Mouse (Mus musculus) cerebellum, postnatal 36 days (tissue): ENCODE results near the gene Wipf1.

ENCODE experiments used
- DNase-seq, 2 experiments: peaks; one replicate each; pipeline ENCODE4 v3.0.0; 2021 to 2022; ENCODE audit warnings: mixed read lengths in 2 of 2

The Wipf1 gene

DNA sequence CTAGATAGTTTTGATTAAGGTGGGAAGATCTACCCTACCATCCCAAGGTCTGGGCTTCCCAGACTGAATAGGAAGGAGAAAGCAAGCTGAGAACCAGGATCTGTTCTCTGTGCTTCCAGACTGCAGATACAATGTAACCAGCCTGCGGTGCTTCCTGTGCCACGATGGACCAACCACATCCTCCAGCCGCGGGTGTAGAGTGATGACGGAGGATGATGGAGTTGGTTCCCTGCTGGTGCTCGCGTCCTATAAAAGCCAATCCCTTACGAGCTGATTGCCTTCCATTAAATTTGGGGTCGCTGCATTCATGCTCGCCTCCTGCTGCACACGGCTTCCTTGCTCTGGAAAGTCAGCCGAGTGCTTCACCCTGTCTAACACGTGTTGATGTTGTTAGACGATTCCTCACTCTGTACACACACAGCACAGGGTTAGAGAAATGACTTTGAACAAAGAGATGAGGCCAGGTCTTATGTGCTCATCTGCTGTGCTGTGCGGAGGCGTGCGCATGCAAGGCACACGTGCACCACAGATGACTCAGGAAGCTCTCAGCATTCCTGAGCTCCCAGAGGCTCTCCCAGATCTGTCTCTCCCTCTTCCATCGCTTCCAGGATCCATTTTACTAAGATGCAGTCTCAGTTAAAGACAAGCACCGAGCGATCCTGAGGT, 100.6 kb downstream of the Wipf1 start:
- no peak for DNase-seq

DNA sequence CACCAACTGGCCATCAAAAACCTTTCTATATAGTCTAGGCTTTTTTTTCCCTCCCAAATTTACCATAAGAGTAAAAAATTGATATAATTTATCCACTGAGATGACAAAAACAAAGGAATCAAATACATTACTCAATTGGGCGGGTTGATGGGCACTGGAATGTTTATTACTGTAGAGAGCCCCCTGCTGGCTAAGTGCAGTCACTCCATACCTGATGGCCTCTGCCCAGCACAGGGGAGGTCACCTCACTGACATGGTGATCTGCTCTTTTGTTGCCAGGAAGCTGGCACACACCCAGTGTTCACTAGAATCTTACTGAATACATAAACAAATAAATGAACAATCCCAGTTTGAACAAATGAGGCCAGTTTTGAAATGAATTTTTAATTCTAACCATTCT, 102.2 kb downstream of the Wipf1 start:
- DNase-seq = peak; percentile 18 to 24

DNA sequence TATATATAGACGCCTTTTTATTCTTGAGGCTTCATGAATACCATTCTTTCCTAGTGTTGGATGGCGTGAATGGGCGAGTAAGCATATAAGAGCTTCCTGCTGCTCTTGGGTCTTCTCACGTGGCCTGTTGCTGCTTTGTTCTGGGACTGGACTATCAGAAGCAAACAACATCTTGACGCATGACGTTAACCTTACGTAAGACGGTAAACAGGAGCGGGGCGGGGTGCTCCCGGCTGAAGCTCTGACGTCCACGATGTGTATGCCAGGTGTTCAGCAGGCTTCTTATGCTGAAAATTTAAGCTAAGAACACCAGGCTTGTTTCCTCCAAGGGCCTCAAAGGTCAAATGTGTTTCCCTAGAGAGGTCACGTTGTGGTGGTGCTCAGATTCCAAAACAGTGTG, 103.7 kb downstream of the Wipf1 start:
- no peak for DNase-seq

DNA sequence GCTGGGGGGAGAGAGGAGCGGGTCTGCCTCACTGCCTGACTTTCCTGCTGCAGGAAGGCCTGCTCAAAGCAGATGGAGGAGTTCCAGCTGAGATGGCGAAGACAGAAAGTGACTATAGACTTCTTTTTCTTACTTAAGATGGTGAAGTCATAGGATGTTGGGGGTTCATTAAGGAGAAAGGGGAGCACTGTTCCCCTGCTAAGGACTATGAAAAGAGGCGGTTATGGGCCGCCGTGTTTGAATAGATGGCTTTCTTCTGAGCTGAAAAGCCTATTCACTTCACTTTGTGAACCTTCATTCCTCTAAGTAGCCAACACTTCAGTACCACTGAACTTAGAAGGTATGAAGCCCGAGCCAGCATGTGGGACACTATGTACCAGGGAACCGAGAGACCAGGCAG, 109.8 kb downstream of the Wipf1 start:
- no peak for DNase-seq

DNA sequence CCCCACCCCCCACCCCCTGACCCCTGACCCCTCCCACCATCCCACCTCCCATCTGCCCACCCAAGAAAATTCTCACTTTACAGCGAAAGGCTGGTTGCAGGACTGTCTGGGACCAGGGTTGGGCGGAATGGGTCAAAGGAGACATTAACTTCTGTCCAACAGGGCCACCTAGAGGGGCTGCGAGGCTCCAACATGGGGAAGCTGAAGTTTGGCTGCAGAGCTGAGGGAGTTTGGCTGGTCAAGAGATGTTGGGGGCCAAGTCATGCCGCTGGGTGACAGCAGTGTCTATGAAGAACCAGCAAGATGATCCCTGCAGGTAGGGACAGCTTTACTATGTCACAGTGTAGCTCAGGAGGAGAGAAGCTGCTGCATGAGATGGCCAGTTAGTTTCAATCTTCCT, 110.2 kb downstream of the Wipf1 start:
- DNase-seq = peak in 1 of 2 experiments; percentile 11

DNA sequence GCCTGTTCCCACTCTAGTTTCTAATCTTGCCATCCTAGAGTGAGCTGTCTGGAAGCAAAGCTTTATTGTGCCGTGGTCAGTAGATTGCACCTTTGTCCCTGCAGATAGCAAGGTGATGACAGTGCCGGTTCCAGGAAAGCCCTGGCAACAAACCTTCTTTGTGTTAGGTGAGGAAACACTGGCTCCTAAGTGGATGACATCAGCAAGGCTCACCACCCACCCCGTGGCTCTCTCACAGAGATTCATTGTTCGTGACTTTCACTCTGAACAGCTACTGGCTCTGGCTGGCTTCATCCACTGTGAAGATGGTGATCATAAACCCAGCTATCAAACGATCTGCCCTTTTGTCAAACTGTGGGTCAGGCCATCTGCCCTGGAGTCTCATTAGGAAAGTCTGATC, 113.6 kb downstream of the Wipf1 start:
- DNase-seq = no peak

DNA sequence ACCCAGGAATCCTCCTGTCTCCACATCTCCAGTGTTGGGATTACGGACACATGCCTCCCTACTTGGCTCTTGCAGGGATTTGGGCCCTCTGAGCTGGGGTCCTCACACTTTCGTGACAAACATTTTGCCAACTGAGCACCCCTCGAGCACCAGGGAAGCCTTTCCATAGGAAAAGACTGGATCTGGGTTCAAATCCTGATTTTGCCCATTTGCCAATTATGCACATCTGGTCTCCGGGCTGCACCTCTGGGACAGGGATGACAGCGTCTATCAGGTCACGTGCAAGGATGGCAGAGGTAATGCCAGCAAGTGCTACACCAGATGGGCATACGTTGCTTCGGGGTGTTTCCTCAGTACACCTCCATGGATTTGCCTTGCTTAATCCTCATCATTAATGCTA, 119.5 kb downstream of the Wipf1 start:
- no peak for DNase-seq

DNA sequence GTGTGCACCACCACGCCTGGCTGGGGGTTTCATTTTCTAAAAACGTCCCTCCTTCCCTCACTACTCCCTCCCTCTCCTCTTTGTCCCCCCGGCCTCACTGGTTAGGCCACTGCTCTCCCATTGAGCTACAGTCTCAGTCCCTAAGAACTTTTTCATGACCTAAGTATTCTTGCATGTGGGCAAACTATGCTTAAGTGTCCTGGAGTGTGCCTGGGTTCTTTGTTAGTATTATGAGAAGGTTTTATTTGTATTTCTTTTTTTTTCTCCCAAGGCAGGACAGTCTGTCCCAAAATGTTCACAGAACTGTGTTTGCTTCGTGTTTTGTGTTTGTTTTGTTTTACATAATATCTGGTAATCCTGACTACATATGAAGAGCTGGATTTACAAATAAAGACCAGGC, 121.9 kb downstream of the Wipf1 start:
- DNase-seq = no peak

DNA sequence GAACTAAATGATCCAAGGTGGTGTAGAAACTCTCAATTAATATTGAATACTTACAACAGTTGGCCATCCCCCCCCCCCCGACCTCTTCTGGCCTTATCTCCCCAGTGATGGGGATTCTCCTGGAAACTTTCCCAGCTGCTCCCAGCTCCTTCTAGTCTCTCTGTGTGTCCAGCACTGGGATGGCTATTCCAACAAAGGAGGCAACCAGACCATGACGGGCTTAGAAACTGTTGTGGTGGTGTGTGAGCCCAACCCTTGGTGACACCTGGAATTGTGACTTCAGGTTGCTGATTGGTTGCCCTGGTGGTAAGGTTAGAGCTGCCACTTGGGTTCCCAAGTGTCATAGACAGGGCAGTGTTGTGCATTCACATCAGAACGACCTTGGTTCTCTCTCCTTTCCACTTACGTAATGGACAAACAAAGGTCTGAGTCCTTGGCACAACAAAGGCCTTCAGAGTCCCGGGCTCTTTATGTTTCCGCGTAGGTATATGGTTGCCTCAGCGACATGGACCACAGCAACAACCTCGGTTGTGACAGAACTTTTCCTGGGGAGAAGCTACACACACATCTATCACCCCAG, 123.1 kb downstream of the Wipf1 start:
- DNase-seq = no peak

DNA sequence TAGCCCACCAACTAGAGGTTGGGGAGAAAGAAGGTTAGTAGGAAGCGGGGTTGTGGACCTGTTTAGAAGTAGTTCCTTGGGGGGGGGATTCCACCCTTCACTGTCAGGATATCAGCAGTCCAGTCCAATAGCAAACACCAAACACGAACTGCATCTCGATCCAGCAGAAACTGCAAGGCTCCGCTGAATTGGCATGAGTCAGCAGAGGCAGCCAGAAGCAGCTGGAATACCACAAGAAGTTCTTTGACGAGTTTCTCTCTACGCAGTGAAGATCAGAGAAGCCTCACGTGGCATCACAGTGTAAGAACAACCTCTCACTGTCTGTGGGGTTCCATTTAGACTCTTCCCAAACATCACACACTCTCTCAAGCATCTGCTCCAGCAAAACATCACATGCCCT, 124.6 kb downstream of the Wipf1 start:
- DNase-seq = no peak

DNA sequence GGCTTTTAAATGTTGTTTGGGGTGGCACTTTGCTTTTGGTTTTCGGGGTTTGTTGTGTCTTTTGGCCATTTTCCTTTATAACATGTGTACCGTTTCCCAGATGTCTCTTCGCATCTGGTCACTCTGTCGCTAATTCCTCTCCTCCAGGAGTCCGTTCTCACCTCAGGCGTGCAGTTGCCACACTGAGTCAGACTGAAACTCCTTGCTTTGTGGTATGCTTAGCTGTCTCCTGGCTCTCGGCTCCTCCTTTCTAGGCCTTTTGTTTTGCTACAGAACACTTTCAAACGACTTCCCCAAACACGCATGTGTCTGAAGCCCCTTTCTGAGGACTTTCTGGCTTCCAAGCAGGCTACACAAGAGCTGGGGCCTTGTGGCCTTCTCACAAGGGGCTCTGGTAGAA, 125.1 kb downstream of the Wipf1 start:
- no peak for DNase-seq

DNA sequence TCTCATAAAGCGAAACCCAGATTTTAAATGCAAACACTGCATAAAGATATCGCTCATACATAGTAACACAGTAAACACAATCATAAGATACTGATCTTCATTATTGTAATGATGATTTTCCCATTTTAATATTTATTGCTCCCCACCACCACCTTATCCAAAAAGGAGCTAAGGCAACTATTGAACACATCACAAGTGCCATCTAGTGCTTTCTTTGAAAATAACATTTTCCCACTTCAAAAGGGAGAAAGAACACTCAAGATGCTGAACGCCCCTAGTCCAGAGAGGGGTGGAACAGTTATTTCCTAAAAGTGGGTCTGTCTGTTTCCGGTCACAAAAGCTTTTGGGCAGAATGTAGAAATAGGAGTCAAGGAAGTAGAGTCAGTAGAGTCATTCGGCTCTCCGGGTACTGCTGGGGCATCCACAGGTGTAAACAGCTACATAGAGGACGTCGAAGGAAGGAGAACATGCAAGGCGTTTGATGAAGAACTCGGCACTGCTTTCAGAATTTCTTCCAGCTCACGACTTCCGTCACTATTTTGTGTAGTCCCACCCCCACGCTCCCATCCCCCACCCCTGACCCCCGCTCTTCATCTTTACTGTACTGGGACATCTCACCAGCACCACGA, 126.0 kb downstream of the Wipf1 start:
- DNase-seq = no peak

DNA sequence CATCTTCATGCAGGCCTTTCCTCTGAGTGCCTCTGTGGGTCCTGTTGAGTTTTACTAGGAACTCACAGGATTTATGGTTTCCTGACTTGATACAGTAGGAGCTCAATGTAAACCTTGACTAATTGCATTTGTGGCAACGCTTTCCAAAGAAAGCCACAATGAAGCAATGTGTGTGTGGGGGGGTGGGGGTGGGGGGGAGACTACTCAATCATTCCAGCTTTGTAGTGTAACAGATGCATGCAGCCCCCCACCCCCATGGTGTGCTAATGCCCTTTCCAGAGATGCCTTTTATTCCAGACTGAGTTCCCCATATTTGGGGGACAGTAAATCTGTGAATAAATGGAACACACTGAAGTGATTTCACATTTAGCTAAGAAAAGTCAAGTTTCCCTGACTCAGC, 127.8 kb downstream of the Wipf1 start:
- DNase-seq = no peak

DNA sequence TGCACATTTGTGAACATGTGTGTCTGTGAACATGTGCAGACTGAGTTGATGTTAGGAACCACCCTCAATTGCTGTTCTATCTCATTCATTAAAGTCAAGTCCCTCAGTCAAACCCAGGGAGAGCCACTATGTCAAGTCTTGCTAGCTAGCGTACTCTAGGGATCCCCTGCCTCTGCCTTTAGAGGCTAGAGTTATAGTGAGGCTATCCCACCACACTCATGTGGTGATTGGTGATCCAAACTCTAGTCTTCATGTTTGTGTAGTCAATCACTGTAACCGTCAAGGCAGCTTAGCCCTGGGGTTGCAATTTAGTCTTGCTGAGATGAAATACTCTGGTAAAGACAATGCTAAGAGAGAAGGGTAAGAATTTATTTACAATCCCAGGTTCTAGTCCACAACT, 132.1 kb downstream of the Wipf1 start:
- DNase-seq = no peak

DNA sequence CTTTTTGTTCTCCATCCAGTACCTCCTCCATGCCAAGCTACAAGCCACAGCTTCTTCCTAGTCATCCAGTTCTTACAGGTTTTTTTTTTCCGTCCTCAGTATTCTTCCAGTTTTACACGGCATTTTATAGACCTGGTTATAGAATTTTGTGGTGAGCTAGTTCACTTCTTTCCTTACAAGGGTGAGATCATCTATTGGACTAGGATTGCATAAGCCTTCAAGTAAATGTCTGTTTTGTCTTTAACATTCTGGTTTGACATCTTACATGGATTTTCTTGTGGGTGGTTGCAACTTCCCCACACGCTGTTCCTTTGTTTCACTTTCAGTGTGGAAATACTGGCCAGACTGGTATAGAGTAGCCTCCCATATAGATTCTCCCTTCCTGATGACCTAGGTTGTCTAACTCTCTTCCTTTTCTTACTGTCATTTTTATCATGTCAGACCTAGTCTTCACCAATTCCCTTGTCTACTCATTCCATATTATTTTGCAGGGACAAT, 132.7 kb downstream of the Wipf1 start:
- DNase-seq = no peak

DNA sequence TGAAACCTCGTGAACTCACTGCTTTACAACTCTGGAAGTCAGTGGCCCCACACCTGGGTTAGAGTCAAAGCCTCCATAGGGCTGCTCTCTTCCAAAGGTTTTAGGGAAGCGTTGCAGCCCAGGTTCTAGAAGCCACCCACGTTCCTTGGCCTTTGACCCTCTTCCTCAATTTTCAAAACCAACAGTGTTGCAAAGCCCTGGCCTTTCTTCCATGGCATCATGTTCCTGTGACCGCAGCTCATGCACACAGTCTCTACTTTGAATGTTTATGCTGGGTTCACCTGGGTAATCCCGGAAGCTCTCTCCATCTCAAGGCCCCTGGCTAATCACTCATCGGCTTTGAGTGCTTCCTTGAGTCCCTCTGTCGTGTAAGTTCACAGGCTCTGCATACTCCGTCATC, 134.0 kb downstream of the Wipf1 start:
- DNase-seq = no peak

DNA sequence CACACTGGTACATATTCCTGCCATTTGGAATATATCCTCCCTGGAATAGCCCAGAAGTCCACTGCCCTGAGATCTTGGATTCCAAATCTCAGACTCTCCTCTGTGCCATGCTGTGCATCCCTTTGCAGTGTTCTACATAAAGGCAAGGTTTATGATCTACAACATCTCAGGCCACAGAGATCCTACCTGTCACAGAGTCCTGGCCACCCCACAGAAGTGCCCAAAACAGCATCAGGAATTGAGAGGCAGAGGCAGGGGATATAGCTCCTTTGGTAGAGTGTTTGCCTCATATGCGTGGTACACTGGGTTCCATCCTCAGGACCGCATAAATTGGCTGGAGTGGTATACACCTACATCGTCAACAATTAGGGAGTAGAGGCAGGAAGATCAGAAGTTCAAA, 135.1 kb downstream of the Wipf1 start:
- DNase-seq = no peak

DNA sequence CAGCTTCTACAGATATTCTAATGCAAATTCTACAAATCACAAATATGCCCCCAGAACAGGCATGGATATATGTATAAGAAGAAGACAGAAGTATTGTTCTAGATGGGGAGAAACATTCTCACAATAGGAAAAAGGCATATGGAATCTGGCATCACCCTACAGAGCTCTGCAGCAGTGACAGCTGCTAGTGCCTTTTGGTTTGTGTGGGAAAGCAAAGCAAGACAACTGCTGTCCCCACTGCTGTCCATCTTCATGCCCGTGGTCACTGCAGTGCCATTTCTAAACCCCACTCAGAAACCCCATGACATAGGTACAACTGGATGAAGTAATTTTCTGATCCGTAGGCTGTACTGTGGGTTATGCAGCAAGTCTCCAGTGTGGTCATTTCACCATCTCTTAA, 136.8 kb downstream of the Wipf1 start:
- DNase-seq = no peak

DNA sequence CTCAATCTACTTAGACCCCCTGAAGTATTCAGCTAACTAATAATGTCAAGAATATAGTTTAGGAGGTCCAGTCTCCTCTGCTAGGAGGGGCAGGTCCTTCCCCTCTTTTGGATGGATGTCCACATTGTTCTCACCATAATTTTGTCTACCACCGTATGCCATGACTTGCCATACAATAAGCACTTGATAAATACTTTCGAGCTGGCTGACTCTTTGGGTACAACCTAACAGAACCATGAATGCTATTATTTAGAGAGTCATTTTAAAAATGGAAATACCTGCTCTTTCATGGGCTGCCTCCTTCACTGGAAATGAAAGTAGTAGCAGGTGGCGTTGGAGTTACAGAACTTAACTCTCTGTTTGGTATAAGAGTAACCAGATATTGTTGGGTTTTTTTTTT, 139.6 kb downstream of the Wipf1 start:
- no peak for DNase-seq

DNA sequence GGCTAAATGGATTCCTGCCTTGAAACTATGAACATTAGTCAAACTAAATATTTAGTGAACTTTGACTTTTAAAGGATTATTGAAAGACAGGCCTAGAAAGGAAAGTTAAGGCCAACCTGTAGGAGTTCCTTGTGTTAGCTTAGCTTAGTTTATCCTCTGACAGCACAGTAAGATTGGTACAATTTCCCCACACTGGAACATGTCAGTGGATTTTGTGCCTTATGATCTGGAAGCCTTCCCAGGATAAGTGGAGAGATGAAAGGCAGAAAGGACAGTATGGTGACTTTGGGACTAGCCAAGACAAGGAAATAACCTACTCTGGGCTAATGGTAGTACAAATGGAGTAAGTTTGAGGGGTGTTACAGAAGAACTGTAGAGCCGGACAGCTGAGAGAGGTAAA, 141.7 kb downstream of the Wipf1 start:
- no peak for DNase-seq

DNA sequence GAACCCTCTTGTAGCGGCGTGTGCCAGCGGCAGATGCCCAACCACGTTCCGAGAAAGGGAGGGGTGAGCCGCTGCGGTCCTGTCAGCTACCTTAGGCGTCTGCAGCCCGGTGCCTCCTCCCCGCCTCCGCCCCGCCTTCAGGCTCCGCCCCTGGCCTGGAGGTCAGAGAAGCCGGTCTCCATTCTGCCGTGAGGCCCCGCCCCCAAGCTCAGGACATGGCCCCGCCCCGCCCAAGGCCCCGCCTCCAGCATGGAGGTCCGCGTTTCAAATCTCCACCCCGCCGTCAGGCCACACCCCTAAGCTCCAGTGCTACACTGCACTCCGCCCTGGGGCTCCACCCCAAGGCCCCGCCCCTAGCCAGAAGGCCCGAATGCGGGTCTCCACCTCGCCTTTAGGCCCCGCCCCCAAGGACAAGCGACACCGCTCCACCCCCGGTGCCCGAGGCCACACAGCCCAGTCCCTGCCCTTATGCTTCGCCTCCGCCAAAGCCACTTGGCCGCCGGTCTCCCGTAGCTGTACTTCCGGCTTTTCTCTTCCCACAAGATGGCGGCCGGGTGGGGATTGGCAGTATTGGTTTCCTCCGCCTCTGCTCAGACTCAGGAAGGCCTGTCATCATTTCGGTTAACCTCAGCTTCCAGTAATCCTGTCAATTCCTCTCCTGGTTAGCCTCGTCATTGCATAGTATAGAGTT, 143.0 kb downstream of the Wipf1 start, which contains the start of gene Gpr155:
Gene Gpr155 (minus strand): TSS at position 217 of the 691 bp plus-strand sequence.
- DNase-seq = peak; percentile 99 to 100

DNA sequence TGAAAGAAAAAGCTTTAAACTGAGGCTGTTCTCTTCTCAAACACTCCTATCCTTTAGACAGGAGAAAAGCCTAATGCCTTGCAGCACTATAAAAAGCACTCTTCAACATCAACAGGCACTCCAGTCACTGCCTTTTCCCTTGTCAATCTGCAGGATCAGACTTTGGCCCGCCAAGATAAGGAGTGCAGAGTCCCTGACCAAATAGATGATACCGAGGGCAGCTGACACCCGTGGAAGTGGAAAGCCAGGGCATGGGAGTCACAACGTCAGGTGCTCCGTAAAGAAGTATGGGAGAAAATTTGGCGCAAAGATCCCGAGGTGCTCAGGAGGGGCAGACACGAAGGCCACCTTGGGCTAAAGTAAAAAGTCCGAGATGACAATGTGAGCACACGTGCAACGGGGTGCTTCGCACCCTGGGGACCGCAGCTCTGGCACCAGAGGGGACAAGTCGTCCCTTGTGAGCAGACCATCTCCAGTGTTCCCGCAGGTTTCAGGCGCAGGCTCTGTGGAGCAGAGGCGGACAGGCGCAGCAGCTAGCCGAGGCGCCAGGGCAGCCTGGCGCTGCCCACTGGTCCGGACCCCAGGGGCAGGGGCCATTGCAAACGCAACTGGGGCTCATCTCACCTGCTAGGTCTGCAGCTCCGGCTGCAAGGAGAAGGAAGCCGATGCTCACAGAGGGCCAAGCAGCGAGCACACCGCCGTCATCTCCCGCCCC, 143.7 kb downstream of the Wipf1 start:
- no peak for DNase-seq

DNA sequence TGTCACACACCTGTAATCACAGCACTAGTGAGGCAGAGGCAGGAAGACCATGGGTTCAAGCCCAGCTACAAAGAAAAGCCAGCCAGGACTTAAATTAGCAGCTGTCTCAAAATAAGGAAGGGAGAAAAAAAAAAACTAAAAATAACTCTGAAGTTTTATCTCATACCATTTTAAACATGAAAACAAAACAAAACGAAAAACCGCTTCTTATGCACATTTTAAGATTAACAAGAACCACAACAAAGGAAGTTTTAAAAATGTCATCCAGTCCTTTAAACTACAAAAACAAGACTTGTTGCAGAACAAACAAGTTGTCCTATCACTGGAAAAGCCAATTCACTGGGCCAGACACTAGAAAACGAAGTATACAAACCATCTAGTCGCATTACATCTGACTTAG, 144.4 kb downstream of the Wipf1 start:
- DNase-seq = no peak
